Mouse (Mus musculus): ENCODE measurements around the gene Pogz. TPM values are rescaled to one million over a fixed set of nuclear protein-coding genes. Genes with fewer than 3 reads are reported as not detected.

Gene Pogz
- polyA plus RNA-seq (2012; rRNA removed) = 5.7 and 6.9 TPM in 2 replicates

DNA sequence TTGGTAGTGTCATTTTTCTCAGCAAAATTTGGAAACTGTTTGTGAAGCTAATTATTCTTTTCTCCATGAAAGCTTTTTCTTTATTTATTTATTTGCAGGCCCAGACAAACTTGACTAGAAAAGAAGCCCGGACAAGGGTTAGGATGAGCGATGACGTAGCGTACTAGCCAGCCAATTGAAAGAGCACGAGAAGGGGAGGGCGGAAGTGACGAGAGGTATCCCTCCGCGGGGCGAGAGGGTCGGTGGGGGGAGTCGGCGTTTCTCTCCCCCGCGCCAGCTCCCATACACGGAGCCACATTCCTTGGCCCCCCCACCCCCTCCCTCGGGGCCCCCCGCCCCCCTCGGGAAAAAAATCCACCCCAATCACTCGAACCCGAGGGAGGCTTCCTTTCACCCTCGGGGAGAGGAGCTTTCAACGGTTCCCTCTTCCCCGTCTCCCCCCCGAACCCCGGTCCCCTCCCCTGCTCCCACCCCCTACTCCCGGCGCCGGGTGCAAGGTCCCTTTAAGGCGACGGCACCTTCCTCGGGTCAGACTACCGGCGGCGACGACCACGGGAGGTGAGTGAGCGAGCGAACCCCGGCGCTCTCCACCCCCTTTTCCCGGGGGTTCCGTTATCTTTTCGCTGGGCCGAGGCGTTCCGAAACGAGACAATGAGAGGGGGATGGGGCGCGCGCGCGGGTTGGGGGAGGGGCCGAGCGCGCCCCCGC is at the start of gene Pogz:
Pogz (plus strand) TSS at position 385 of the 708 bp plus-strand sequence.

GRCm38 (mm10) chr3:94886316-94887224 is 49.2 kb downstream of the Pogz start, which contains the start of gene Psmb4:
TSS of gene Psmb4 (minus strand) at chr3:94886961.

Other genes with a start within 250 kb of the Pogz start
- gene Gm10972, start 194.5 kb upstream of the Pogz start, polyA plus RNA-seq (2012; rRNA removed) = not detected in 2 replicates
- gene Tuft1, start 178.7 kb upstream of the Pogz start, polyA plus RNA-seq (2012; rRNA removed) = 5.9 and 6.1 TPM in 2 replicates
- gene Selenbp2, start 144.0 kb upstream of the Pogz start, polyA plus RNA-seq (2012; rRNA removed) = 16.9 and 20.6 TPM in 2 replicates
- gene Cgn, start 51.1 kb upstream of the Pogz start, polyA plus RNA-seq (2012; rRNA removed) = 5.1 and 5.5 TPM in 2 replicates
- 159 and 182 TPM in 2 replicates for gene Psmb4, start 49.4 kb downstream of the Pogz start, polyA plus RNA-seq (2012; rRNA removed)
- 37.4 and 45.0 TPM in 2 replicates for gene Selenbp1, start 95.5 kb downstream of the Pogz start, polyA plus RNA-seq (2012; rRNA removed)
- gene Rfx5, start 116.5 kb downstream of the Pogz start, polyA plus RNA-seq (2012; rRNA removed) = 2.3 and 2.7 TPM in 2 replicates
- gene Pi4kb, start 137.2 kb downstream of the Pogz start, polyA plus RNA-seq (2012; rRNA removed) = 13.0 and 15.2 TPM in 2 replicates
- gene Zfp687, start 177.9 kb downstream of the Pogz start, polyA plus RNA-seq (2012; rRNA removed) = 5.0 and 6.0 TPM in 2 replicates
- gene Psmd4, start 205.0 kb downstream of the Pogz start, polyA plus RNA-seq (2012; rRNA removed) = 147 and 154 TPM in 2 replicates

All from liver, embryonic 14 days (tissue).